Mouse (Mus musculus) olfactory bulb, adult 2 months (tissue): ENCODE measurements around the gene Gm20671.
A peak's percentile ranks its signal among the peaks of the same experiment; 100 is the strongest.

Experiments
- CTCF ChIP-seq: fragments of 200-500 bp; IDR thresholded peaks from 2 replicates; pipeline ENCODE4 v1.5.1; 2012; ENCODE audit warnings: low read depth, mild to moderate bottlenecking, low read length, moderate library complexity; ENCODE audit not compliant: insufficient read depth
- POLR2A ChIP-seq: fragments of 200-500 bp; IDR thresholded peaks from 2 replicates; pipeline ENCODE4 v1.6.1; 2012; ENCODE audit warnings: mild to moderate bottlenecking, low read depth, low read length, moderate library complexity; ENCODE audit not compliant: insufficient read depth

DNA sequence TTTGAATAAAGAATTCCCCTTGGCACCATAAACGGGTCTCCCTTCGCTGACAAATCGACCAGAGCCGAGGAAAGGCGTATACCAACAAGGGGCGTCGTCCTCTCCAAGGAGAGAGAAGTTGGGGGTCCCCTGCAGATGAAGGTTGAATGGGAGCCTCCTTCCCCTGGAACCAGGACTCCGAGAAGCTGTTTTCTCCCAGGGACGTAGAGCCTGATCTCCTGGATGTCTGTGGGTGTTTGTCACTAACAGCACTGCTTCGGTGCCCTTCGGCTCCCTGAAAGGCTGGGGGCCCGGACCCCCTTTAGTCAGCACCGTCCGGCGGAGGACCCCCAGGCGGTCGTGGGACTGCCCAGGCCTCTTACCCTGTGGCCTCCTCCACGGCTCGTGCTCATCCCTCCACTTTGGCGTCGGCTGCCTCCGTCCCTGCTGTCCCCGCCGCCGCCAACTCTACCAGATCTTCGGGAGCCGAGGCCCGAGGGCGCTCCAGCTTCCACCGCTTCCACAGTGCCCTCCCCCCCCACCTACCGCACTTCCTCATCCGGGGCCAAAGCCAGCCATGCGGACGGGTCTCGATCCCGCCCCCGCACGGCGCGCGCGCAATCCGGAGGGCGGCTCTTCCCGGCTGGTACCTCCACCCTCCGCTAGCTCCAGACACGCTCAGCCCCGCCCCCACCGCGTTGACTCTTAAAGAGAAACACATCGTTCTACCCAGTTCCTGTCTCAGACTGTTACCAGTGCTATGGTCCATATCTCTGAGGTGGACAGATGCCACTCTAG is 27.0 kb upstream of the Gm20671 start, which contains the start of gene Prr14l:
- TF ChIP-seq CTCF (no peak), POLR2A (peak; percentile 82)
